Mouse (Mus musculus) cerebellum, adult 2 months (tissue): Measurements from ENCODE around the gene Hoxa7. TPM values are rescaled to one million over a fixed set of nuclear protein-coding genes. Genes with fewer than 3 reads are reported as not detected.

Source experiments
- DNase-seq, 2 experiments: peaks; one replicate each; pipeline ENCODE4 v3.0.0; 2021
- H3K27ac ChIP-seq: fragments of 200-500 bp; 2 replicates; pipeline ENCODE4 v1.5.1; 2012; ENCODE audit warnings: low read length, control low read depth, inconsistent platforms; ENCODE audit not compliant: insufficient read depth
- H3K27me3 ChIP-seq: fragments of 200-500 bp; 2 replicates; pipeline ENCODE4 v1.6.1; 2012; ENCODE audit warnings: inconsistent platforms, mild to moderate bottlenecking, low read length, moderate library complexity; ENCODE audit not compliant: control insufficient read depth, insufficient read depth
- H3K4me1 ChIP-seq: fragments of 200-500 bp; 2 replicates; pipeline ENCODE4 v1.6.1; 2011; ENCODE audit warnings: low read length; ENCODE audit not compliant: control insufficient read depth, insufficient read depth
- H3K4me3 ChIP-seq: fragments of 200-500 bp; replicated peaks from 2 replicates; pipeline ENCODE3; 2011; ENCODE audit warnings: mild to moderate bottlenecking, low read depth, low read length, control low read depth; ENCODE audit not compliant: insufficient read depth
- CTCF ChIP-seq: fragments of 200-500 bp; IDR thresholded peaks from 2 replicates; pipeline ENCODE4 v1.5.1; 2011; ENCODE audit warnings: low read depth, mild to moderate bottlenecking, control low read depth, low read length, moderate library complexity, borderline replicate concordance; ENCODE audit not compliant: insufficient read depth
- POLR2A ChIP-seq: fragments of 200-500 bp; IDR thresholded peaks from 2 replicates; pipeline ENCODE4 v1.6.1; 2011; ENCODE audit warnings: low read length, control low read depth, borderline replicate concordance; ENCODE audit not compliant: insufficient read depth
- WGBS: fragments of 180-500 bp; shearing (Covaris S2); methylation state at CpG from one replicate; pipeline ENCODE4 v1.1.7; 2018; 5-methylcytosine and 5-hydroxymethylcytosine counted together
- polyA plus RNA-seq: library from polyadenylated mRNA; depleted of rRNA; stranded (reverse); fragments of >200 nt; gene quantifications from 2 replicates; pipeline ENCODE4 v1.2.3, GENCODE M21; 2012

Hoxa7 gene
- polyA plus RNA-seq, 1 experiment: 0.07 TPM

DNA sequence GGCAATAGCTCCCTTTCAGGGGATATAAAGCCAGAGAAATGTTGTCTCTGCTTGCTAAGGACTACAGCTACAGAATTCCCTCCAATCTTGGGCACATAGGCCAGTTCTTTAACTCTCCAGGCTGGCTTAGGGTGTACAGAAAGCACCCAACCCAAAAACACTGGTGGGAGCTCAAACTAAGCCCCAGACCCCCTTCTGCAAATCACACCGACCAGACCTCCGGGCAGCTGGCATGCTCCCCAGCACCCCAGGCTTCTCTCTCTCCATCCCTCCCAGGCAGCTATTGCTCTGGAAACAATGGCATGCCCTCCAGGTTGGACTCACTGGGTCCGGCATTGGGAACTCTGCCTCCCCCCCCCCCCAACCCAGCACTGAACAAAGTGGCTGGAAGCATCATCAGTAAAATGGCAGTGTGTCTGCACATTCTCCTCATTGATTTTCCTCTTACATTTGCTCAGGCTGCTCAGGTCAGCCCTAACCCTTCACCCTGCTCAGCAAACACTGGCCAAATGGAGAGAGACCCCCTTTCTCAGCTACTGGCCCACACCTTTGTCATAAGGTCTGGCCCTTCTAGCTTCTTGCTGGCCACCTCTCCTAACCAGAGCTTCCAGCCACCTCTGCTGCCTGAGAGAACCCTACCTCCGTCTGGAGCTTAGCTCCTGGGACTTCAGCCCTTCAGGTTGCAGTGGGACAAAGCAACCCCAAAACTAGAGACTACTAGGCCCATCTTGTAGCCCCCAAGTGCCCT lies 42.6 kb downstream of the Hoxa7 start:
- 3% methylated on average over 4 of the region's 4 CpGs for WGBS
- no peak overlapping the region for H3K4me3 ChIP-seq
- H3K4me1 ChIP-seq: no peaks in the 10 kb centered on the region
- TF ChIP-seq POLR2A (no peak), CTCF (no peak)
- H3K27ac ChIP-seq: no peak overlapping the region
- no peak for DNase-seq
- peaks cover 3% of the 10 kb centered on the region; the same call in 1 of the 2 replicates for H3K27me3 ChIP-seq

- Histone ChIP-seq H3K27me3 (peaks cover 3% of the 10 kb centered on the region; the same call in 1 of the 2 replicates), H3K4me3 (no peak overlapping the region), H3K4me1 (no peaks in the 10 kb centered on the region), H3K27ac (no peak overlapping the region)
- no peak for DNase-seq
- TF ChIP-seq CTCF: no peak
- no peak for TF ChIP-seq POLR2A
- WGBS: 2% methylated on average over 9 of the region's 9 CpGs
Measured at GRCm38 (mm10) chr6:52177806-52178205, 43.8 kb downstream of the Hoxa7 start.

GRCm38 (mm10) chr6:52177061-52177735 lies 44.5 kb downstream of the Hoxa7 start, which contains the start of gene 5730596B20Rik:
Gene 5730596B20Rik, plus strand, starts transcription at chr6:52177498.
- H3K27ac ChIP-seq: no peak within 1 kb of the TSS
- 3% methylated on average over 36 of the region's 36 CpGs for WGBS
- H3K4me1 ChIP-seq: no peaks in the 10 kb centered on the region
- H3K4me3 ChIP-seq: no peak within 1 kb of the TSS
- peaks cover 5% of the 10 kb centered on the region; the same call in 1 of the 2 replicates for H3K27me3 ChIP-seq
- TF ChIP-seq CTCF (no peak), POLR2A (no peak)
- DNase-seq: no peak

DNA sequence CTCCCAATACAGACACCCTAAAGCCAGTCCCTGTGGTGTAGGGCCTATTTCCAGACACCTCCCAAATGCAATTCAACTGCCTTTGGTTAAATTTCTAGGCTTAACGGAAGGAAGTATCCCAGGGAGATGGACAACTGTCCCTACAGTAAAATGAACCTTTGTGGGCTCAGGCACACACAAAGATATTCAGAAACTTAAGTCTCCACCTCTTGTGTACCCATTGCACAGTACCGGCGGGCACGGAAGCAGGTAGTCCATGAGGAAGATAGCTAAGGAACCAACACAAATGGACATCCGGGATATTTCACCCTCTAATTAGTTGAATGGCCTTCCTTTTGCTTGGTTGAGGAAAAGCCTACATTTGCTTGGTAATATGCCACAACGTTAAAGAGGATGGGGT lies 45.3 kb downstream of the Hoxa7 start:
- Histone ChIP-seq H3K27me3 (peaks cover 9% of the 10 kb centered on the region; the same call in 1 of the 2 replicates), H3K4me3 (no peak overlapping the region), H3K4me1 (no peaks in the 10 kb centered on the region), H3K27ac (no peak overlapping the region)
- TF ChIP-seq CTCF: no peak
- no peak for TF ChIP-seq POLR2A
- DNase-seq: no peak
- 3% methylated on average over 6 of the region's 6 CpGs for WGBS

GRCm38 (mm10) chr6:52175864-52176263 lies 45.8 kb downstream of the Hoxa7 start:
- H3K27ac ChIP-seq: no peak overlapping the region
- TF ChIP-seq POLR2A (no peak), CTCF (no peak)
- no peak for DNase-seq
- H3K4me3 ChIP-seq: no peak overlapping the region
- H3K27me3 ChIP-seq: peaks cover 11% of the 10 kb centered on the region; the same call in 1 of the 2 replicates
- WGBS: under 1% methylated on average over 16 of the region's 35 CpGs
- no peaks in the 10 kb centered on the region for H3K4me1 ChIP-seq

GRCm38 (mm10) chr6:52174968-52175751 lies 46.5 kb downstream of the Hoxa7 start:
- Histone ChIP-seq H3K27ac (no peak overlapping the region), H3K4me1 (no peaks in the 10 kb centered on the region), H3K4me3 (no peak overlapping the region), H3K27me3 (peaks cover 10% of the 10 kb centered on the region; the same call in 1 of the 2 replicates)
- DNase-seq: no peak
- TF ChIP-seq CTCF: no peak
- no peak for TF ChIP-seq POLR2A
- WGBS: under 1% methylated on average over 41 of the region's 41 CpGs

DNA sequence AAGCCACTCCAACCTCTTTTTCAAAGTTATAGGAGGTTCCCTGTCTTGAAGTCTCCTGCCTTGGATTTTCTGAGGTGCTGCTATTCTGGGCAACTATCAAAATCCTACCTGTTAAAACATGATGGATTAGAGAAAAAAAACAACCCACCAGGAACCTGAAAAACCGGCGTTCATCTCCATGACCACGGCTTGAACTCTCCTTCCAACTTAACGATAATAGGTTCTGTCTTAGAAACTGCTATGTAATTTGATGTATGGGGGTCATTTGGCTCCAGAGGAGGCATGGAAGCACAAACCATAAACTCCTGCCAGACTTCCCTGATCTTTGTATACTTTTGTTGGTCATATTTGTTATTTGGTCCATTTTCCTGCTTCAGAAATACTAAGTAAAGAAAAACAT lies 48.0 kb downstream of the Hoxa7 start:
- no peaks in the 10 kb centered on the region for H3K4me1 ChIP-seq
- no peak for DNase-seq
- WGBS: 8% methylated on average over 4 of the region's 4 CpGs
- TF ChIP-seq CTCF: no peak
- no peak for TF ChIP-seq POLR2A
- peaks cover 11% of the 10 kb centered on the region; the same call in 1 of the 2 replicates for H3K27me3 ChIP-seq
- no peak overlapping the region for H3K27ac ChIP-seq
- no peak overlapping the region for H3K4me3 ChIP-seq
